Mouse (Mus musculus) bone marrow macrophage, adult 2 months (primary cell): ENCODE data around the gene Soat2.

Experiments used
- CTCF ChIP-seq: IDR thresholded peaks from 2 replicates; pipeline ENCODE4 v1.5.1; 2012; ENCODE audit warnings: low read depth, mild to moderate bottlenecking, low read length, moderate library complexity
- POLR2A ChIP-seq: IDR thresholded peaks from 2 replicates; pipeline ENCODE4 v1.6.1; 2012; ENCODE audit warnings: mild to moderate bottlenecking, low read depth, low read length, borderline replicate concordance

DNA sequence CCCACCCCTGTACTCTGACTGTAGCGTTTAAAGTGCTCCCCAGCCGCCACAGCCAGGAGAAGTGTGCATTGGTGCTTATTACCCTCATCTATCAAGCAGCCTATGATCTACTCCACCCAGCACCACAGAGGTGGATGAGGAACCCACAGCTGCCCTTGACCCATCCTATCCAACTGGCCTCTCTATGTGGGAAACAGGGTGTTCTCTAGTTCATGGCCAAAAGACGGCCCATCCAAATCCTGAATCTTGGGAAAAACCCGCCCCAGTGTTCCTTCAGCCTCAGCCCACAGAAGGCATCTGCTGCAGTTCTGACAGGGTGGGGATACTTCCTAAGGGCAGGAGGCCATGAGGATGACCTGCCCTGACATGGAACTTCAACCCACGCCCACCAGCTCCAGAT, 29.8 kb upstream of the Soat2 start:
- TF ChIP-seq CTCF (no peak), POLR2A (no peak)
